Mouse (Mus musculus) brain, embryonic 14.5 days (tissue): Measurements from ENCODE around the gene Rnf41. TPM values are rescaled to one million over a fixed set of nuclear protein-coding genes. Genes with fewer than 3 reads are reported as not detected.
A peak's percentile ranks its signal among the peaks of the same experiment; 100 is the strongest.

Experiments used
- DNase-seq: peaks from one replicate; pipeline ENCODE4 v3.0.0-alpha.2; 2011; ENCODE audit warnings: low read depth
- CTCF ChIP-seq: fragments of 200-500 bp; IDR thresholded peaks from 2 replicates; pipeline ENCODE4 v1.5.1; 2012; ENCODE audit warnings: inconsistent platforms, mild to moderate bottlenecking, moderate library complexity, borderline replicate concordance; ENCODE audit not compliant: insufficient read depth, insufficient read length; ENCODE audit errors: extremely low read depth
- POLR2A ChIP-seq: fragments of 200-500 bp; IDR thresholded peaks from 2 replicates; pipeline ENCODE4 v1.6.1; 2012; ENCODE audit warnings: mild to moderate bottlenecking, inconsistent platforms, borderline replicate concordance; ENCODE audit not compliant: poor library complexity, insufficient read depth, insufficient read length, severe bottlenecking; ENCODE audit errors: extremely low read depth
- polyA plus RNA-seq: library from polyadenylated mRNA; depleted of rRNA; stranded (reverse); fragments of >200 nt; gene quantifications from 2 replicates; pipeline ENCODE4 v1.2.3, GENCODE M21; 2012

Gene Rnf41
- polyA plus RNA-seq, 1 experiment, result 76.9 TPM

DNA sequence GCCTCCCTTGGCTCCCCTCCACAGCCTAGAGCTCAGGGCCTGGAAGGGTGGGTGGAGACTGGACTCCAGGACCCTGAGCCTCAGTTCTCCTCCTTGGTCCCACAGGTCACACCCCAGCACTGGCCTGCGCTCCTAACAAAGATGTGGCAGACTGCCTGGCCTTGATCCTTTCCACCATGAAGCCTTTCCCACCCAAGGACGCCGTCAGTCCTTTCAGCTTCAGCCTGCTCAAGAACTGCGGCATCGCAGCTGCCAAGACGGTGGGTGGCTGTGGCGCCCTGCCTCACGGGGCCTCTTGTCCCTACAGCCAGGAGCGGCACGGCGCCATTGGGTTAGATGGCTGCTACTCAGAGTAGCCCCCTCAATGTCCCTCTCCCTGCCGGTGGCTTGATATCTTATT lies 21.1 kb upstream of the Rnf41 start:
- TF ChIP-seq POLR2A (no peak), CTCF (no peak)
- DNase-seq, result no peak

DNA sequence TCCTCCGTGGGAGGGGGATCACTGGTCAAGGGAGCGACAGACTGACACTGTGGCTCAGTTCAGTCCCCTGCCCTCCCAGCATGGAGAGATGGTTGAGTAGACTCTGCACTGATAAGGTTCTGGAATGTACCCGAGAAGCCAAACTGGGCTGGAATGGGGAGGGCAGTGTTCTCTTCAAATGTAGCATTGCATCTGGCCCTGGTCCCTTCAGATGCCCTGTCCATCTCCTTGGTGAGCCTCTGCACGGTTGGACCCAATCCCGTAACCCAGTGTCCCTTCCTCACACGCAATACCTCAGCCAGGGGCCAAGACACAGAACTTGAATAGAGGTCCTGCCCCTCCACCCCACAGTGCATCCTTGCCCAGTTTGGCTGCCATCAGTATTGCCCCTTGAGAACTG lies 19.6 kb upstream of the Rnf41 start:
- DNase-seq, result no peak
- TF ChIP-seq POLR2A (no peak), CTCF (no peak)

DNA sequence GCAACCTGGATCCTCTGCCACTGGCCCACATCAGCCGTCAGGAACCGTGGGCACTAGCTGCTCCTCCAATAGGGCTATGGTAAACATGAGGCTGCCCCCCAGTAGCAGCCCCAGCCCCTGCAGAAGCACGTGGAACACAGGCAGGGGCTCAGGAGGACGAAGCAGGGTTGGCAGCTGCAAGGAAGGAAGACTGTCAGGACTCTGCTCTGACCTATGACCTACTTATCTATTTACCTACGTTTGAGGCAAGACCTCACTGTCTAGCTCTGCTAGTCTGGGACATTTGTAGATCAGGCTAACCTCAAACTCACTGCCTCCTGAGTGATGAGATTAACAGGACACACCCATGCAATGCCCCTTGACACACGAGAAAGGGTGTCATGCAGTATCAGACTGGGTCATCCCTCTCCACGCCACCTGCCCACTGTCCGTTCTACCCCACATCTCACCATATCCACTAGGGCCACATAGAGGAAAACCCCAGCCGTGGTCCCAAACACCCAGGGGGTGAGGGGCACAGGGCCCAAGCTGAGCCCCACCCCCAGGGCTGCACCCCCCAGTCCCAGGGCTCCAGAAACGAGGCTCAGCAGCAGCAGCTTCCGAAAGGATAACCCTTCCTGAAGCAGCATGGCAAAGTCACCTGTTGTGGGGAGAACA lies 15.3 kb upstream of the Rnf41 start:
- DNase-seq, result no peak
- no peak for TF ChIP-seq POLR2A
- no peak for TF ChIP-seq CTCF

GRCm38 (mm10) chr10:128396716-128397264 lies 14.7 kb upstream of the Rnf41 start:
- TF ChIP-seq CTCF (no peak), POLR2A (no peak)
- DNase-seq, result no peak

DNA sequence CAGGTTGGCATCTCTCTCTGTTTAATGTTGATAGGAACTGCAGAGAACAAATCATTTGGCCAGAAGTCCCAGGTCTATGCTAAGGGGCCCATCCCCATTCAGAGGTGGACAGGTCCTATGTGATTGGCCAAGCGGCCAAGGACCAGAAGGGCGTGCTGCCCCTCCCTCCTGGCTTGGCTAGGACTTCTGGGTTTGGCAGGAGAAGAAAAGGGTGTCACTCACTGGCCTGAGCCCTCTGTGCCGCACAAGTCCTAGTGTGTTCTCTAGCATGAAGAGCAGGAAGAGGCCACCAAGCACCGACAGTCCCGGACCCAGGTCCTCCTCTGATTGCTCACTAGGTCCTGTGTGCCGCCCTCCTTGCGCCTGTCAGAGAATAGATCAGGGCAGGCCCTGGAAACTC lies 14.0 kb upstream of the Rnf41 start:
- DNase-seq, result no peak
- TF ChIP-seq POLR2A (no peak), CTCF (no peak)

- DNase-seq, result no peak
- TF ChIP-seq CTCF (no peak), POLR2A (no peak)
Measured at GRCm38 (mm10) chr10:128400338-128400737, 11.1 kb upstream of the Rnf41 start.

- no peak for DNase-seq
- TF ChIP-seq POLR2A (no peak), CTCF (no peak)
Measured at GRCm38 (mm10) chr10:128401056-128401455, 10.4 kb upstream of the Rnf41 start, which contains the start of gene Slc39a5. Slc39a5 (minus strand) TSS chr10:128401229.

DNA sequence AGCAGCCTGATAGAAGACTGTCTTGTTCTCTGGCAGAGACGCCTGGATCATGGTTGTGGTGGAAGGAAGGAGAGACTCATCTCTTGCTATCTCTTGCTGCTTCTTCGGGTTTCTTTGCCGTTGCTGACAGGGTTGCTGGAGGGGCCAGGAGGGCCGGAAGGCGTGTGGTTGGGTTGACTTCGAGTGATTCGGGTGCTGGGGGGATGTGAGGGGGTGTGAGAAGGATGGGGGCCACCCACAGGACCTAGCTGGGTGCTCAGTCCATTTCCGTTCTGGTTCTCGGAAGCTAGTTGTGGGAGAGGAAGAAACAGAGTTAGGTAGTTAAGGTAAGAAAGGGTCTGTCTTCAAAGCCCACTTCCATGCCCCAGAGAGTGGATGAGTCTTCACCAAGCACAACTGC lies 9.8 kb upstream of the Rnf41 start:
- TF ChIP-seq POLR2A (no peak), CTCF (no peak)

GRCm38 (mm10) chr10:128403931-128404330 lies 7.5 kb upstream of the Rnf41 start:
- TF ChIP-seq CTCF (no peak), POLR2A (no peak)
- DNase-seq, result no peak

More for the DNA sequence above, 9.8 kb upstream of the Rnf41 start:
- no peak for DNase-seq

- peak; percentile 86 for DNase-seq
- TF ChIP-seq POLR2A (peak; percentile 7; the same call in 1 of the 2 replicates), CTCF (no peak)
Measured at GRCm38 (mm10) chr10:128408591-128409535, 2.6 kb upstream of the Rnf41 start.
